ENCODE assay signal across 19 mouse cellular contexts in genomic region chr2:125119381-125120110, GRCm38 (mm10). TPM values are rescaled to one million over a fixed set of nuclear protein-coding genes. Genes with fewer than 3 reads are reported as not detected.
A peak's percentile ranks its signal among the peaks of the same experiment; 100 is the strongest.
DNase-seq lines count a peak whose midpoint lies in the region; ATAC-seq and TF ChIP-seq lines count a peak whose summit lies in the region.
"Had no signal": no experiment of that assay in that cellular context is flagged by ENCODE, and none has a peak within 500 bp of the region (broad histone marks: within the 10 kb centered on the region; RNA-seq: fewer than 3 reads in every experiment).

No protein-coding gene starts in this region.

- no peak for DNase-seq in hindbrain, embryonic 10.5 days (ENCODE audit: low spot score)
- peak; percentile 31 to 75 for DNase-seq in left cerebral cortex, postnatal 25 days (ENCODE audit: low spot score in 2 of 2)
- DNase-seq in kidney, postnatal 10 days: no peak
- no peak for DNase-seq in kidney, postnatal 4 days
- DNase-seq: adrenal gland, postnatal 36 days; thymus, postnatal 4 days had no signal

- intact Hi-C loops in left cerebral cortex, postnatal 25 days (cut with DNase I): no loop called here

- ATAC-seq in hindbrain, embryonic 12.5 days (ENCODE audit: low FRiP score): no peak
- 0 out of 2 replicates have a peak, but pooled peaks have one; percentile 18 for ATAC-seq in frontal cortex, adult (ENCODE audit: low TSS enrichment)
- ATAC-seq: CD4-positive, CD25-positive, alpha-beta regulatory T cell, adult 4 months; forebrain, embryonic 14.5 days had no signal

- H3K9me3 ChIP-seq in hindbrain, embryonic 12.5 days (replicated peaks): no peaks in the 10 kb centered on the region
- H3K9me3 ChIP-seq in hindbrain, embryonic 10.5 days: no peaks in the 10 kb centered on the region
- no peaks in the 10 kb centered on the region for H3K9me3 ChIP-seq in ES-Bruce4 (replicated peaks; ENCODE audit: control insufficient read depth, insufficient read depth, low read length, poor library complexity, severe bottlenecking)
- H3K9me3 ChIP-seq: embryonic facial prominence, embryonic 15.5 days; lung, embryonic 15.5 days; megakaryocyte, embryonic 14.5 days had no signal

- no peak for TF ChIP-seq EP300 in ES-Bruce4 (IDR thresholded peaks at IDR 0.05; ENCODE audit: insufficient read depth, low read depth, low read length)

- no peak for TF ChIP-seq POLR2A in ES-Bruce4 (IDR thresholded peaks at IDR 0.05; ENCODE audit: insufficient read depth, low read length)

- H3K27ac ChIP-seq in hindbrain, embryonic 12.5 days: no peak overlapping the region
- H3K27ac ChIP-seq in hindbrain, embryonic 10.5 days: no peak overlapping the region
- H3K27ac ChIP-seq in ES-Bruce4 (ENCODE audit: insufficient read depth, low read length): peak overlapping the region; percentile 69
- H3K27ac ChIP-seq: embryonic facial prominence, embryonic 15.5 days; lung, embryonic 15.5 days had no signal

- 73% methylated on average over 6 of the region's 6 CpGs for WGBS in hindbrain, embryonic 12.5 days
- 70% methylated on average over 6 of the region's 6 CpGs for WGBS in hindbrain, embryonic 10.5 days

- no peak overlapping the region for H3K9ac ChIP-seq in hindbrain, embryonic 12.5 days
- peak overlapping the region; percentile 40; the same call in 1 of the 2 replicates for H3K9ac ChIP-seq in ES-Bruce4 (ENCODE audit: low read depth, poor library complexity, severe bottlenecking)
- H3K9ac ChIP-seq: embryonic facial prominence, embryonic 15.5 days; lung, embryonic 15.5 days had no signal

- H3K36me3 ChIP-seq in hindbrain, embryonic 12.5 days: peaks cover 11% of the 10 kb centered on the region; the same call in 1 of the 2 replicates
- peaks cover 21% of the 10 kb centered on the region for H3K36me3 ChIP-seq in hindbrain, embryonic 10.5 days
- peaks cover 26% of the 10 kb centered on the region for H3K36me3 ChIP-seq in ES-Bruce4 (ENCODE audit: control insufficient read depth, insufficient read depth, low read length, poor library complexity, severe bottlenecking)

- TF ChIP-seq CTCF in ES-Bruce4 (IDR thresholded peaks at IDR 0.05; ENCODE audit: low read depth, low read length): no peak

- H3K27me3 ChIP-seq in hindbrain, embryonic 12.5 days: no peaks in the 10 kb centered on the region
- no peaks in the 10 kb centered on the region for H3K27me3 ChIP-seq in hindbrain, embryonic 10.5 days (ENCODE audit: insufficient read depth, poor library complexity, severe bottlenecking)
- no peaks in the 10 kb centered on the region for H3K27me3 ChIP-seq in ES-Bruce4 (ENCODE audit: control insufficient read depth, insufficient read depth, low read length, poor library complexity, severe bottlenecking)
- H3K27me3 ChIP-seq: embryonic facial prominence, embryonic 15.5 days; lung, embryonic 15.5 days; megakaryocyte, embryonic 14.5 days had no signal

- H3K4me2 ChIP-seq in hindbrain, embryonic 12.5 days (replicated peaks): 0 out of 2 replicates have a peak overlapping the region, but pooled peaks have one; percentile 11
- H3K4me2 ChIP-seq: embryonic facial prominence, embryonic 15.5 days; lung, embryonic 15.5 days had no signal

- H3K4me3 ChIP-seq in hindbrain, embryonic 12.5 days: no peak overlapping the region
- H3K4me3 ChIP-seq in hindbrain, embryonic 10.5 days: no peak overlapping the region
- H3K4me3 ChIP-seq in ES-Bruce4 (ENCODE audit: low read depth, low read length): no peak overlapping the region
- H3K4me3 ChIP-seq: embryonic facial prominence, embryonic 15.5 days; lung, embryonic 15.5 days; megakaryocyte, embryonic 14.5 days had no signal

- H3K4me1 ChIP-seq in hindbrain, embryonic 12.5 days: peaks cover 18% of the 10 kb centered on the region
- H3K4me1 ChIP-seq in hindbrain, embryonic 10.5 days (replicated peaks): peaks cover 30% of the 10 kb centered on the region
- H3K4me1 ChIP-seq in ES-Bruce4 (ENCODE audit: control insufficient read depth, insufficient read depth, low read length): peaks cover 1% of the 10 kb centered on the region
- H3K4me1 ChIP-seq: embryonic facial prominence, embryonic 15.5 days had no signal

RNA-seq across cellular contexts. Expression of gene Myef2, which starts 3.9 kb away (rescaled TPM):
- polyA plus RNA-seq in hindbrain, embryonic 12.5 days (2016; fragmentation: Nextera tagmentation; extraction: Ambion mirVana): 229 and 255 TPM in 2 replicates
- 160 and 174 TPM in 2 replicates for polyA plus RNA-seq in hindbrain, embryonic 10.5 days (2016; fragmentation: Nextera tagmentation; extraction: Ambion mirVana)
- 192 and 197 TPM in 2 replicates for polyA plus RNA-seq in ES-Bruce4 (2011; ENCODE audit: insufficient read depth, insufficient read length, low read depth, missing spikeins)
- 10 to 100 TPM; 89.4 to 90.8 TPM for total RNA-seq in left cerebral cortex, postnatal 25 days (2021)

RNA-seq across cellular contexts. Expression of gene Ctxn2, which starts 16.9 kb away (rescaled TPM):
- polyA plus RNA-seq in hindbrain, embryonic 12.5 days (2016; fragmentation: Nextera tagmentation; extraction: Ambion mirVana): 0.41 and 0.61 TPM in 2 replicates
- 0.20 TPM in 1 of 2 replicates, not detected in the other for polyA plus RNA-seq in hindbrain, embryonic 10.5 days (2016; fragmentation: Nextera tagmentation; extraction: Ambion mirVana)
- polyA plus RNA-seq in ES-Bruce4 (2011; ENCODE audit: insufficient read depth, insufficient read length, low read depth, missing spikeins): not detected in 2 replicates
- 1 to 10 TPM; 7.9 to 8.4 TPM for total RNA-seq in left cerebral cortex, postnatal 25 days (2021)
- total RNA-seq: adrenal gland, postnatal 36 days; granulocyte monocyte progenitor cell, adult 5-6 weeks; hematopoietic stem cell, adult 5-6 weeks had no signal
- polyA plus RNA-seq: CD4-positive, CD25-positive, alpha-beta regulatory T cell, adult 4 months; embryonic facial prominence, embryonic 15.5 days; kidney, embryonic 16.5 days; limb, embryonic 11.5 days; lung, embryonic 15.5 days; neural tube, embryonic 11.5 days had no signal

RNA-seq across cellular contexts. Expression of gene Slc12a1, which starts 32.8 kb away (rescaled TPM):
- polyA plus RNA-seq in hindbrain, embryonic 12.5 days (2016; fragmentation: Nextera tagmentation; extraction: Ambion mirVana): 0.05 and 0.19 TPM in 2 replicates
- polyA plus RNA-seq in hindbrain, embryonic 10.5 days (2016; fragmentation: Nextera tagmentation; extraction: Ambion mirVana): not detected in 2 replicates
- polyA plus RNA-seq in ES-Bruce4 (2011; ENCODE audit: insufficient read depth, insufficient read length, low read depth, missing spikeins): not detected in 2 replicates
- total RNA-seq in left cerebral cortex, postnatal 25 days (2021): not detected
- total RNA-seq: adrenal gland, postnatal 36 days; granulocyte monocyte progenitor cell, adult 5-6 weeks; hematopoietic stem cell, adult 5-6 weeks had no signal
- polyA plus RNA-seq: CD4-positive, CD25-positive, alpha-beta regulatory T cell, adult 4 months; embryonic facial prominence, embryonic 15.5 days; forebrain, embryonic 14.5 days; limb, embryonic 11.5 days; lung, embryonic 15.5 days had no signal

RNA-seq across cellular contexts. Expression of gene Slc24a5, which starts 51.6 kb away (rescaled TPM):
- polyA plus RNA-seq in hindbrain, embryonic 12.5 days (2016; fragmentation: Nextera tagmentation; extraction: Ambion mirVana): 3.8 and 4.8 TPM in 2 replicates
- polyA plus RNA-seq in hindbrain, embryonic 10.5 days (2016; fragmentation: Nextera tagmentation; extraction: Ambion mirVana): 3.5 and 4.7 TPM in 2 replicates
- not detected in 2 replicates for polyA plus RNA-seq in ES-Bruce4 (2011; ENCODE audit: insufficient read depth, insufficient read length, low read depth, missing spikeins)
- under 1 TPM; 0.23 to 0.27 TPM for total RNA-seq in left cerebral cortex, postnatal 25 days (2021)
- total RNA-seq: adrenal gland, postnatal 36 days had no signal

Comparison
In these comparisons a context has a peak if more than half of its experiments do, and no peak if none do; other contexts are left out.
1. DNase-seq: peak in left cerebral cortex, postnatal 25 days (2 of 2); none in hindbrain, embryonic 10.5 days (single experiment), kidney, postnatal 10 days (single experiment) and kidney, postnatal 4 days (0 of 2).